Mouse (Mus musculus) kidney, adult 2 months (tissue): ENCODE data around the gene Tmem198b.

Experiments used
- CTCF ChIP-seq: fragments of 200-500 bp; conservative IDR thresholded peaks from 2 replicates; pipeline ENCODE4 v1.5.1; 2011; ENCODE audit warnings: low read depth, mild to moderate bottlenecking, control low read depth, low read length, moderate library complexity, mixed read lengths; ENCODE audit not compliant: insufficient read depth, insufficient read length
- POLR2A ChIP-seq: fragments of 200-500 bp; IDR thresholded peaks from one replicate; pipeline ENCODE4 v1.6.1; 2011; ENCODE audit warnings: low read depth, low read length, control low read depth

GRCm38 (mm10) chr10:128850339-128850738 lies 46.2 kb upstream of the Tmem198b start:
- TF ChIP-seq CTCF (no peak), POLR2A (no peak)
